Mouse (Mus musculus) adrenal gland, postnatal 25 days (tissue): ENCODE data around the gene Cep41. TPM values are rescaled to one million over a fixed set of nuclear protein-coding genes. Genes with fewer than 3 reads are reported as not detected.

ENCODE experiments used
- DNase-seq: peaks from one replicate; pipeline ENCODE4 v3.0.0; 2021; ENCODE audit warnings: mixed read lengths
- total RNA-seq: library from RNA; stranded (reverse); gene quantifications from 2 replicates; pipeline ENCODE4 v1.2.3, GENCODE M21; 2021

The Cep41 gene
- total RNA-seq, 1 experiment from 2014 or later = 9.9 TPM

DNA sequence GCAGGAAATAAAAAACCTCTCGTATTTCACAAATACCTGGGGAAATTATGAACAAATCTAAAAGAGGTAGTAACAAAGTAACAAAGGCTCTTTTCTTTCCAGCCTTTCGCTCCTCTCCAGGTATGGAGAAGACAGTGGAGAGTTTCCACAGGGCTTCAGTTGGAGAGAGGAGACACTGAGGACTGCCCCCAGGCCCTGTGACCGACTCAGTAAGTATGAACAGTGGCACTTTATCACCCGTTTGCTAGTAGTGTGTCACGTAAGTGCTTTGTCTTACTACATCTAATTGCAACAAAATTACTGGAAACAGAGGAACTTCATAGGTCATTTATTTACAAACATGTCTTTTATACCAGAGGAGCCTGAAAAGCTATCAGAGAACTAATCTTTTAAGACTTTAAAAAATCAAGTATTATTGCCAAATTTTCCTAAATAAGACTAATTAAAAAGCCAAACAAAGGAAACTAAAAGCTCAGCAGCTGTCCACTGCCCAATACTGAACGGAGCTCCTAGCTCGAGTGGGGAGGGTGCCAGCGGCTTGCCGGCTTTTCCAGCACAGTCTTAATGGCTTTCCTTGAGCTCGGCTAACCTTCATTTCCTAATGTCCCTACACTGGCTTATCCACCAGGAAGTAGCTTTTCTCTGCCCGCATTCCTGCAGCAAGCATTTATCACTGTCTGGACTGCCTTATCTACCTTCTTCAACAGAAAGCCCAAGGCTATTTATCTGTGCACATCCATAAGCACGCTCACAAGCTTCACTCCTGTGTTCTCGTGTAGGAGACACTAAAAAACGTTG is 19.6 kb downstream of the Cep41 start:
- peak; percentile 42 for DNase-seq

DNA sequence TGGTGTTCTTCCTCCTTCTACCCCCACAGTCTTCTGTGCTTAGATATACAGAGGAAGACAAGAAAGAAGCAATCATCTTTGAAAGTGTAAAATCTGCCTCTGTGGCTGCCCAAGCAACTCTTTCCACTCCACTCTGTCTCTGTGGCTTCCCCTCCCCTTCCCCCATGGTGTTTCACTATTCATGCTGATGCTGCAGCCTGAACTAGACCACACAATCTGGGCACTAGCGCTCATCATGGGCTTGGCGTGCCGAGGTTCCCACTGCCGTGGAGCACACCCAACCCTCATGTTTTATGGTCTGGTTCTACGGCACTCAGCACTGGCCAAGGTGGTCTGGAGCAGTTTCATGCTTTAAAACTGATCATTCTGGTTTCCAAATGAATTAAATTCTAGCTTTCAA is 21.9 kb downstream of the Cep41 start:
- no peak for DNase-seq

GRCm38 (mm10) chr6:30667585-30667984 is 26.0 kb downstream of the Cep41 start:
- DNase-seq = no peak

DNA sequence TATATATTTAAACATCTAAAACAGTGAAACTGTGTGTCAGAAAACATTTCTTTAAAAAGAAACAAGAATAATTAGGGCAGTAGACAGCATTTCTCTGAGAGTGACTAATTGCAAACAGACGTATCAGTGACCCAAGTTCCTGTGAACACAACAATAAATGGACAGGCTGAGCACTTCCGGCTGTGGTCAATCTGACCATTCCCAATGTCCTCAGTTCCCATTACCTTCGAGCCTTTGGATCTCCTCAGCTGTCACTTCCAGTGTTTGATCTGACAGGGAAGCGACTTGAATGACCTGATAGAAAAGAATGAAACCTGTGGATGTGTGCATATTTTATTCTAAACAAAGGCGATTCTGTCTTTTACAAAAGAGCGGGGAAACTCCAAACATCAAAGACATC is 27.5 kb downstream of the Cep41 start:
- DNase-seq = no peak

GRCm38 (mm10) chr6:30665296-30665695 is 28.3 kb downstream of the Cep41 start:
- DNase-seq = no peak

DNA sequence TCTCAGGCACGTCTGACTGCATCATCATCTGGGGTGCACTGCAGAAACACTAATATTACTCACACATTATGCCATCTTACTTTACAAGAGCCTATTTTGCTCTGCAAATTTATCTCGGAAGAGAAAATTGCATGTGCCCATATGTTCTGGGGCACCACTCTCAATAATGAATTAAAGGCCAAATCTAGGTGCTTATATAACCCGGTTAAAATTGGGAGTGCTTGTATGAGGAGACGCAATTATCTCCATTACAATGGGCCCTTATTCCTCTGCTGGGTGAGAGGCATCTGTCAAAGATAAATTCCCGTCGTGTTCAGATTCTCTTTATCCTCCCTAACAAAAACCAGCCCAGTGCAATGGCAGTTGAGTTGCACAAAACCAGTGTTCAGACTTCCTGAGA is 28.8 kb downstream of the Cep41 start:
- DNase-seq = no peak

DNA sequence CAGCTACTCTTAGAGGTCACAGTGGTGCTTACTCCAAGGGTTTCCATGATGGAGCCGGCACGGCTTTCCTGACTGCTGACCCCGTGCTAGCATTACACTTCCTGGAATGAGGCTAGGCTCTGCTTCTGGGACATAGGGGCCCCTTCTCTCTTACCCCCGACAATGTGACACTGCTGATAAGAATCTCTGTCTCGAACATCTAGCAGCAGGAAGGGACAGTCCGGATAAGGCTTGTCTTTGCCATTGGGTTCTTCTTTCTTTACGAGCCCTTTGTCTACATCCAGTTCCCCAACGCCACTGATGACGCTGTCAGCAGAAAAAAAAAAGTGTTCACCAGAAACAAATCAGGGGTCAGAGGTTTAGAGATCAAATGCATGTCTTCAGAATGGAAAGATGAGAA is 34.9 kb downstream of the Cep41 start:
- no peak for DNase-seq

- no peak for DNase-seq
Observed at GRCm38 (mm10) chr6:30657279-30657678, 36.3 kb downstream of the Cep41 start.

DNA sequence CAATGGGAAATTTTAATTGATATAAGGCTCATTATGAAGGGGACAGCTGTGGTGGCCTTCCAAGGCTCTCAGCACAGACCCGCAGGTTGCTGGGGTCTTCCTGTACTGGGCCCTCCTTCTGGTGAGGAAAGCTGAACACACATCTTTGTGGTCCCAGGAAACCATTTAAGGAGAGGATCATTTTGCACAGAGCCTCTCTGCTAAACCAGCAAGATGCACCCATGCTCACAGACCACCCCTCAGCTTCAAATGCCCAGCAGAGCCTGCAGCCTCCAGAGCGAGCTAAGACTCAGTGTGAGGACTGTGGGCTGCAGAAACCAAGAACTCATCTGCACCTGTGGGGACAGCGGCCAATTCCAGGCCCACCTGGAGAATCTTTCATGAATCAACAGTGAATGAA is 38.6 kb downstream of the Cep41 start:
- no peak for DNase-seq

DNA sequence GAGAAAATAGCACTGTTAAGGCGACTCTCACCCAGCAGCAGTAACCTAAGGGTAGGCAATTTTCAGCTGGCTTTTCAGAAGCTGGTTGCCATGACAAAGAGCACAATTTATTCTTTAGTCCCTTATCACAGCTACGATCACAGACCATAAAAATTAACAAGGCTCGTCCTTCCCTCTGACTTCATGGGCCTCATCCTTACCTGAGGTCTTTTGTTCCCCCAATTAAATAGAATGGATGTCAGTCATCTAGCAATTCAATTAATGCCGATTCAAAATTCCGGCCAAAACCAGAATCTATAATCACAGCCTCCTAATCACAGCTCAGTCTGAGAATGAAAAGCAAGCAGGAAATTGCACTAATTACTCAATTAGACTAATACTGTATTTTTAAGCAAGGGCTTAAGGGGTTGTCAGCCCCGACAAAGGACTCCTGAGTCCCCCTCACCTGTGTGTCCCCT is 39.1 kb downstream of the Cep41 start:
- DNase-seq = no peak

- DNase-seq = no peak
Observed at GRCm38 (mm10) chr6:30653518-30653917, 40.0 kb downstream of the Cep41 start.

DNA sequence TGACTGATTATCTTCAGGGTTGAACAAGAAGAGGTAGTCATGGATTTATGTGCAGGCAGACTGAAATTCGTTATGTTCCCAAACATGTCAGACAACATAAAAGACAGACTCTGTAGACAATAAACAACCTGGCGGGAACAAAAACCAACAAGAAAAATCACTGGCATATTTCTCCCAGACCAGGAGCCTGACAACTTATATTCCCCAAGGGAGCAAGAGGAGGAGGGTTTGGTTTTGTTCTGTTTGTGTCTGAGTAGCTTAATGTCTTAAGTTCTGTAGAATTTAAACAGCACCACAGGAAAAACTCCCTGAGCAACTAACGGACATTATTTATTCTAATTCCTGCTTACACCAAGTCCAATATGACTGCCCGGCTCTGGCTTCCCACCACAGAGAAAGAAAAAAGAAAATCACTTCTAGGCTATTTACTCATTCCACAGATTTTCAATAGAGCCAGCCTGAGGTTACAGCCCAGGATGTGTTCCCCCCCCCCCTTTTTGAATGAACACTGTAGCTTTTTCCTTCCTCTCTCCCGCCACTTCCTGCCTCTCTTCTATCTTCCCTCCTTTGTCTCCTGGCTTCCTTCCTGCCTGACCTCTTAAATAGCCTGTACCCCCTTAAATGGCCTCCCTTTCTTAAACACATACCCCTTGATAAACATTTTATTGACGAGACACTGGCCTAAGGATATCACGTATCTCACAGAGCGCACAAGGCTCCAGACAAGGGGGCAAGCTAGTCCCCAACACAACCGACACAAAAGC is 40.9 kb downstream of the Cep41 start:
- DNase-seq = no peak

- no peak for DNase-seq
Observed at GRCm38 (mm10) chr6:30649651-30650296, 43.8 kb downstream of the Cep41 start.

GRCm38 (mm10) chr6:30645379-30645778 is 48.2 kb downstream of the Cep41 start:
- DNase-seq = no peak

- no peak for DNase-seq
Observed at GRCm38 (mm10) chr6:30644462-30644861, 49.1 kb downstream of the Cep41 start.

- DNase-seq = no peak
Observed at GRCm38 (mm10) chr6:30643694-30644460, 49.7 kb downstream of the Cep41 start.

- no peak for DNase-seq
Observed at GRCm38 (mm10) chr6:30638674-30639268, 54.8 kb downstream of the Cep41 start, which contains the start of gene Cpa1. Gene Cpa1, plus strand, starts transcription at chr6:30639218.

GRCm38 (mm10) chr6:30636186-30636842 is 57.2 kb downstream of the Cep41 start:
- no peak for DNase-seq

- DNase-seq = no peak
Observed at GRCm38 (mm10) chr6:30635361-30635862, 58.1 kb downstream of the Cep41 start.

DNA sequence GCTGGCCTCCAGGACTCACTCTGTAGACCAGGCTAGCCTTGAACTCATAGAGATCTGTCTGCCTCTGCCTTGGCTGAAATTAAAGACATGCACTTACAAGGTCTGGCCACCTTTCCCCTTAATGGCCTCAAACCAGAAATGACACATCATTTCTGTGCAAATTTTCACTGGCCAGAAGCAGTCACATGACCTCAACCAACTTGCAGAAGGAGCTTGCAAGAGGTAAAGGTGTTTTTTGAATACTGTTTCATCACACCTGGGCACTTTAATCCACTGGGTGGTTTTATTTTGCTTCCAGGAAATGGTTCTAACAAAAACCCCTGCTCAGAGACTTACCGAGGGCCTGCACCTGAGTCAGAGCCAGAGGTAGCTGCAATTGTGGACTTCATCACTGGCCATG is 63.6 kb downstream of the Cep41 start:
- DNase-seq = no peak

- DNase-seq = no peak
Observed at GRCm38 (mm10) chr6:30628152-30628551, 65.4 kb downstream of the Cep41 start.
